Mouse (Mus musculus) limb, embryonic 15.5 days (tissue): ENCODE data around the gene Gnpnat1. TPM values are rescaled to one million over a fixed set of nuclear protein-coding genes. Genes with fewer than 3 reads are reported as not detected.
A peak's percentile ranks its signal among the peaks of the same experiment; 100 is the strongest.

Source experiments
- ATAC-seq: fragments of 200-750 bp; cut with Nextera tagmentation; 2 replicates; pipeline ENCODE4 v1.8.0; 2017; ENCODE audit warnings: low read depth, moderate TSS enrichment; ENCODE audit not compliant: insufficient number of reproducible peaks, low FRiP score, low TSS enrichment
- H3K27ac ChIP-seq: fragments of 300-500 bp; sonication (generic); 2 replicates; pipeline ENCODE4 v1.5.1; 2015; ENCODE audit warnings: moderate library complexity, mild to moderate bottlenecking, inconsistent platforms
- H3K27me3 ChIP-seq: fragments of 300-500 bp; sonication (generic); 2 replicates; pipeline ENCODE4 v1.6.1; 2015; ENCODE audit warnings: inconsistent platforms
- H3K36me3 ChIP-seq: fragments of 300-500 bp; sonication (generic); 2 replicates; pipeline ENCODE4 v1.6.1; 2015; ENCODE audit warnings: inconsistent platforms
- H3K4me1 ChIP-seq: fragments of 300-500 bp; sonication (generic); 2 replicates; pipeline ENCODE4 v1.6.1; 2015; ENCODE audit warnings: inconsistent platforms
- H3K4me2 ChIP-seq: fragments of 300-500 bp; sonication (generic); 2 replicates; pipeline ENCODE4 v1.6.1; 2015; ENCODE audit warnings: mild to moderate bottlenecking, inconsistent platforms
- H3K4me3 ChIP-seq: fragments of 300-500 bp; sonication (generic); 2 replicates; pipeline ENCODE4 v1.5.1; 2015; ENCODE audit warnings: mild to moderate bottlenecking, inconsistent platforms
- H3K9ac ChIP-seq: fragments of 300-500 bp; sonication (generic); 2 replicates; pipeline ENCODE4 v1.6.1; 2015; ENCODE audit warnings: inconsistent platforms
- H3K9me3 ChIP-seq: fragments of 300-500 bp; sonication (generic); 2 replicates; pipeline ENCODE4 v1.6.1; 2016; ENCODE audit warnings: inconsistent platforms
- WGBS: fragments of 180-500 bp; shearing (Covaris S2); methylation state at CpG from one replicate; pipeline ENCODE4 v1.1.7; 2015; 5-methylcytosine and 5-hydroxymethylcytosine counted together
- polyA plus RNA-seq: library from polyadenylated mRNA; unstranded; fragments of >200 nt; fragmentation: Nextera tagmentation; extraction: Ambion mirVana; gene quantifications from 2 replicates; pipeline ENCODE4 v1.2.1, GENCODE M21; 2015

Gnpnat1 gene
- polyA plus RNA-seq, 1 experiment from 2014 or later, result 41.9 TPM

DNA sequence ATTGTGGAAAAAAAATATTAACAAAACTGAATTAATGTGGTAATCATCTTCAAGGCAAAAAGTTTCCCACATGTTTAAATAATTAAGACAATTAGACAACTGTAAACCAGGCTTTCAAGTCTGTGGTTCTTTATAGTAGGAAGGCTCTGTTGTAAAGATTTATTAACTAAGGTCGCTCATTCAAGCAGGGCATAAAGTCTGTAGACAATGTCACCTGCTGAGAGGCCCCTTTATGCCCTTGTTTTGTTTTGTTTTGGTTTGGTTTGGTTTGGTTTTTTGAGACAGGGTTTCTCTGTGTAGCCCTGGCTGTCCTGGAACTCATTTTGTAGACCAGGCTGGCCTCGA lies 34.2 kb upstream of the Gnpnat1 start:
- H3K4me1 ChIP-seq, result peaks cover 21% of the 10 kb centered on the region
- 50% methylated on average over 2 of the region's 2 CpGs for WGBS

DNA sequence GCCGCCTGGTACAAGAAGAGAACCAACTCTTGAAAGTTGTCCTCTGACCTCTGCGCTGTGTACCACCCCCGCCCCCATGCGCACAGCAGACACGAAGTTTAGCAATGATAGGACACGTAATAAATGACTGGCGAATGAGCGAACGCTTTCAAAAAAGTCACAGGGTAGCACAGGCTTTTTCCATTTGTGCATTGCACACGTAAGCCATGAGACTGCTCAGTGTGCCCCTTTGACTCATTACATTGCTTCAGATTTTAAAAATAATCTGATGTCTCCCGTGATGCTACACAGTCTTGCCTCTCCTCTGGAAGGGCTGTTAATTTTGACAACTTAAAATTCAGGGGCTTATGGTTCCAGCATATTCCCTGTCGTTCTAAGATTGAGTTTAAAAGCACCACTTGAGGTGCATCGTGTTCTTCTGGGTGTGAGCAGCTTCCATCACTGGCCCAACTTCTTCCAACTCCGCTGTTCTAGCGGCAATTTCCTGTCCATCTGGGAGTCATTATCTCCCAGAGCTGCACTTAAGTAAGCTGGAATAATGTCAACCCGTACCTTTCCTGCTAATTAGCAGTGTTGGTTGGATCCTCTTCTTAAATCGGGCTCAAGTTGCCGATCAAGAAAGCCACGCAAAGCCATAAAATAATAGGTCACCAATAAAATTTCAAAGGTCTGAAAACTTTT lies 33.7 kb upstream of the Gnpnat1 start:
- Histone ChIP-seq H3K36me3 (no peaks in the 10 kb centered on the region), H3K27ac (peak overlapping the region; percentile 38; the same call in 1 of the 2 replicates), H3K9me3 (no peaks in the 10 kb centered on the region), H3K4me1 (peaks cover 21% of the 10 kb centered on the region), H3K9ac (no peak overlapping the region), H3K4me3 (no peak overlapping the region), H3K27me3 (no peaks in the 10 kb centered on the region), H3K4me2 (peak overlapping the region; percentile 6; the same call in 1 of the 2 replicates)
- no peak for ATAC-seq
- 24% methylated on average over 19 of the region's 19 CpGs for WGBS

More for the DNA sequence above, 34.2 kb upstream of the Gnpnat1 start:
- H3K4me3 ChIP-seq, result no peak overlapping the region
- H3K9me3 ChIP-seq, result no peaks in the 10 kb centered on the region
- no peaks in the 10 kb centered on the region for H3K27me3 ChIP-seq
- H3K4me2 ChIP-seq, result no peak overlapping the region
- no peak overlapping the region for H3K9ac ChIP-seq
- no peaks in the 10 kb centered on the region for H3K36me3 ChIP-seq
- no peak for ATAC-seq
- no peak overlapping the region for H3K27ac ChIP-seq

DNA sequence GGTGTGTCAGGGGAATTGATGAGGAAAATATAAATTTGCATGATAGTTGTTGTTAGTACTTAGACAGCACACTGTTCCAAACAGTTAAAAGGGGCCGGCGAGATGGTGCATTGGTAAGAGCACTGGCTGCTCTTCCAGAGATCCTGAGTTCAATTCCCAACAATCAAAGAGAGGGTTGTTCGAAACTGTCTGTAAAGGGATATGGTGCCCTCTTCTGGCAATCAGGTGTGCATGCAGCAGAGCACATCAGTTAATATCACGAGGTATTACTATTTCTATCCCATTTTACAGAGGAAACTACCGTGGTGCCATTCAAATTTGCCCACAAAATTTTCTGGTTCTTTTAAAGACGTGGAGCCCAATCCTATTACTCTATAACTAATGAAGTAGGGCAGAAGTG lies 29.5 kb upstream of the Gnpnat1 start:
- no peak overlapping the region for H3K4me2 ChIP-seq
- no peaks in the 10 kb centered on the region for H3K9me3 ChIP-seq
- no peaks in the 10 kb centered on the region for H3K27me3 ChIP-seq
- H3K36me3 ChIP-seq, result no peaks in the 10 kb centered on the region
- no peak overlapping the region for H3K9ac ChIP-seq
- no peak for ATAC-seq
- no peak overlapping the region for H3K4me3 ChIP-seq
- peaks cover 9% of the 10 kb centered on the region for H3K4me1 ChIP-seq
- WGBS, result 71% methylated on average over 6 of the region's 6 CpGs
- H3K27ac ChIP-seq, result no peak overlapping the region

DNA sequence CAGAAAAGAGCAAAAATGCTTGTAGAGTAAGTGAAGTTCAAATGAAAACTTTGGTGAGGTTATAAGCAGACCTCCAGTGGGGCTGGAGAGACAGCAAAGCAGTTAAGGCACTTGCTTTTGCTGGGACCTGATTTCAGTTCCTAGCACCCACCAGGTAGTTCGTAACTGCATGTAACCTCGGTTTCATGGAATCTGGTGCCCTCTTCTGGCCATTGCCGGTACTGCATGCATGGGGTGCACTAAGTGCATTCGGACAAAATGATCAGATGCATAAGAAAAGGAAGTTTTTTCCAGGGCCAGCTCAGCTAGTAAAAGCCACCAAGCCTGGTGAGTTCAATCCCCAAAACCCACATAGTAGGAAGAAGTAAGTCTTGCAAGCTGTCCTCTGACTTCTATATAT lies 27.3 kb upstream of the Gnpnat1 start:
- H3K9ac ChIP-seq, result no peak overlapping the region
- no peak overlapping the region for H3K4me2 ChIP-seq
- no peaks in the 10 kb centered on the region for H3K36me3 ChIP-seq
- H3K27me3 ChIP-seq, result no peaks in the 10 kb centered on the region
- H3K9me3 ChIP-seq, result no peaks in the 10 kb centered on the region
- H3K4me3 ChIP-seq, result no peak overlapping the region
- H3K27ac ChIP-seq, result no peak overlapping the region
- WGBS, result 75% methylated on average over 4 of the region's 4 CpGs
- H3K4me1 ChIP-seq, result no peaks in the 10 kb centered on the region
- no peak for ATAC-seq

DNA sequence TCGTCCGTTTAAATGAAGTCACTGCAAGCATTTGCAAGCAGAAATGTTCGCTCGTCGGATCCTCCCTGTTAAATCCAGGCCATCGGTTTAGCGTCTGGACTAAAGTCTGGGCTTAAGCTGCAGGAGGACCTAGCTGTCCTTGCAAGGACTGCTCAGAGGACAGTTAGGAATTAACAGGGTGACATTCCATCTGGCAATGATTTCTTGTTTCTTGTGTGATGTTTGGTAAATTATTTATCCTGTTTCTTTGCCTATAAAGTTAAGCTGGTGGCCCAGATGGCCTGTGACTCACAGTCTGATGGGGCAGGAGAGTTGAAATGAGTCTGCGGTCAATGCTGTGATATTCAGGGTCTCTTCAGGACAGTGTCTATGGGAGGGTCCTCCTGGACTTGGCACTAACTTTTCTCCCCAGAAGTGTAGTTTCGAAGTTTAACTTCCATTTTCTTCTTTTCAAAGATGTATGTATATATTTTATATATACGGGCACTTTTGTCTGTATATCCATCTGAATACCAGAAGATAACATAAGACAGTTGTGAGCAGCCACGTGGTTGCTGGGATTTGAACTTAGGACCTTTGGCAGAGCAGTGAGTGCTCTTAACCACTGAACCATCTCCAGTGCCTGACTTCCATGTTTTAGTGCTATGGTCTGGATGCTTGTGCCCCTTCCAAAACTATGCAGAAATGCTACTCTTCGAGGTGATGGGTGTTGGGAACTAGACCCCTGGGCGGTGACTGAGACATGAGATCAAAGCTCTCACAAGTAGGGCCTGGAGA lies 25.5 kb upstream of the Gnpnat1 start:
- Histone ChIP-seq H3K4me2 (no peak overlapping the region), H3K4me3 (no peak overlapping the region), H3K9me3 (0 out of 2 replicates have a peak, but pooled peaks cover 3% of the 10 kb centered on the region), H3K4me1 (no peaks in the 10 kb centered on the region), H3K27me3 (no peaks in the 10 kb centered on the region), H3K27ac (no peak overlapping the region), H3K36me3 (no peaks in the 10 kb centered on the region), H3K9ac (no peak overlapping the region)
- WGBS, result 69% methylated on average over 13 of the region's 13 CpGs
- ATAC-seq, result no peak

DNA sequence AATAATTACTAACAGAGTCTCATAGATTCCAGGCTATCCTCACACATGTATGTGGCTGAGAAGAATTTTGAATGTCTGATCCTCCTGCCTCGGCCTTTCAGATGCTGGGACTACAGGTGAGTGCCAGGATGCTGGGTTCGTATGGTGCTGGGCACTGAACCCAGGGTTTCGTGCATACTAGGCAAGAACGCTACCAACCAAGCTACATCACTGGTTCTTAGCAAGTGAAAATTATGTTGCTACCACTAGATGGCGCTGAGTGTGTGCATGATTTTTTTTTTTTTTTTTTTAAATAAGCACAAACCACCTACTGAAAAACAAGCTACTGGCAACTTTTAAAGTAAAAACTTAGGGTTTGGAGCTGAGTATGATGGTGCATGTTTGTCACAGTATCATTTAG lies 18.5 kb upstream of the Gnpnat1 start:
- 5% methylated on average over 5 of the region's 5 CpGs for WGBS
- no peaks in the 10 kb centered on the region for H3K36me3 ChIP-seq
- H3K27ac ChIP-seq, result no peak overlapping the region
- H3K4me1 ChIP-seq, result no peaks in the 10 kb centered on the region
- H3K9ac ChIP-seq, result no peak overlapping the region
- no peak overlapping the region for H3K4me2 ChIP-seq
- no peak for ATAC-seq
- 0 out of 2 replicates have a peak, but pooled peaks cover 3% of the 10 kb centered on the region for H3K9me3 ChIP-seq
- no peaks in the 10 kb centered on the region for H3K27me3 ChIP-seq
- no peak overlapping the region for H3K4me3 ChIP-seq

DNA sequence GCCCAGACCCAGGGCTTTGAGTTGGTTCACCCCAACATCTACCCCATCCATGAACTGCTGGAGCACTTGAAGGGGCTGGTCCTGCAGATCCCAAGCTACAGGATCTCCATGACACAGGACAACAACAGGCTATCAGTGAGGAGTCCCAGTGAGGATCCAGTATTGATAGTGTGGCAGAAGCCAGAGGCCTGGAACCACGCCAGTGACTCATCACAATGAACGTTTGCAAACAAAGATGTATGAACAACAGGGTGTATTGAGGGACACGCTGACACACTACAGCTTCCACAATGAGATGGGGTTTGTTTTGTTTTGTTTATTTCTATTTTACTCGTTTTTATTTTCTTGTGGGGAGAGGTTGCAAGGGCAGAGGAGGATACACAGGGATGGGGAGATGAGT lies 17.7 kb upstream of the Gnpnat1 start:
- ATAC-seq, result no peak
- 64% methylated on average over 4 of the region's 4 CpGs for WGBS
- no peaks in the 10 kb centered on the region for H3K4me1 ChIP-seq
- H3K4me2 ChIP-seq, result no peak overlapping the region
- H3K9ac ChIP-seq, result no peak overlapping the region
- H3K4me3 ChIP-seq, result no peak overlapping the region
- no peak overlapping the region for H3K27ac ChIP-seq
- H3K9me3 ChIP-seq, result 0 out of 2 replicates have a peak, but pooled peaks cover 3% of the 10 kb centered on the region
- H3K27me3 ChIP-seq, result no peaks in the 10 kb centered on the region
- H3K36me3 ChIP-seq, result no peaks in the 10 kb centered on the region

DNA sequence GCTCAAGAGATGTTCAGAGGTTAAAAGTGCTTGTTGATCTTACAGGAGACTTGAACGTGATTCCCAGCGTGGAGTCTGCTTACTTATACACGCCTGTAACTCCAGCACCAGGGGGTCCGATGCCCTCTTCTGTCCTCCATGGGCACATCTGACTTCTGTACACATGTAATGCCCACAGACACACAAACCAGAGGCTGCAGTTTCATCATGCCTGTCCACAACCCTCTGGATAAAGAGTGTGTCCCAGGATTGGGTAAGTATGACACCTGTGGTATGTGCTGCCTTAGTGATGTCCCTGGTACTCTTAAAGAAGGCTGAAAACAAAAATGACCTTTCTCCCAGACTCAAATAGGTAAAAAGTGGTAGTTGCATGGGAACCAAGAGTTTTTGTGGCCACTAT lies 14.6 kb upstream of the Gnpnat1 start:
- H3K36me3 ChIP-seq, result no peaks in the 10 kb centered on the region
- no peaks in the 10 kb centered on the region for H3K27me3 ChIP-seq
- no peaks in the 10 kb centered on the region for H3K9me3 ChIP-seq
- H3K4me2 ChIP-seq, result no peak overlapping the region
- 77% methylated on average over 4 of the region's 4 CpGs for WGBS
- no peak overlapping the region for H3K4me3 ChIP-seq
- no peak for ATAC-seq
- H3K9ac ChIP-seq, result no peak overlapping the region
- H3K4me1 ChIP-seq, result no peaks in the 10 kb centered on the region
- no peak overlapping the region for H3K27ac ChIP-seq

DNA sequence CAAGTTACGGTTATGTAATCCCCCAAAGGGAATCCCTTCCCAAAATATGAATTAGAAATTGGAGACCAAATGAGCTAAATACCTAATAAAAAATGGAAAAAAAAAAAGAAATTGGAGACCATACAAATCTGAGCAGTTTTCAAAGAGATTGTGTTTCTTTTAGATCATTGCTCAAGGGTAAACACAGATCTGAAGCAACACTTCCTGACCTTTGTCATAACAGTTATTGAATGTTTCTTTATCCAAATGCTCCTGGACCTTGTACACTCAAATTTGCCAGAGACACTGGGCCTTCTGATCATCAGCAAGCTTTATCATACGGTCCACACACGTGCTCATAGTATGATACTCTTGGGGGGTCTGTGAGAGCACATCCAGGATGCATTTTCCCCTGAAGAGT lies 13.8 kb upstream of the Gnpnat1 start:
- no peaks in the 10 kb centered on the region for H3K9me3 ChIP-seq
- ATAC-seq, result no peak
- no peaks in the 10 kb centered on the region for H3K27me3 ChIP-seq
- H3K4me1 ChIP-seq, result no peaks in the 10 kb centered on the region
- H3K9ac ChIP-seq, result no peak overlapping the region
- no peak overlapping the region for H3K27ac ChIP-seq
- 62% methylated on average over 3 of the region's 3 CpGs for WGBS
- H3K4me2 ChIP-seq, result no peak overlapping the region
- H3K4me3 ChIP-seq, result no peak overlapping the region
- H3K36me3 ChIP-seq, result no peaks in the 10 kb centered on the region

DNA sequence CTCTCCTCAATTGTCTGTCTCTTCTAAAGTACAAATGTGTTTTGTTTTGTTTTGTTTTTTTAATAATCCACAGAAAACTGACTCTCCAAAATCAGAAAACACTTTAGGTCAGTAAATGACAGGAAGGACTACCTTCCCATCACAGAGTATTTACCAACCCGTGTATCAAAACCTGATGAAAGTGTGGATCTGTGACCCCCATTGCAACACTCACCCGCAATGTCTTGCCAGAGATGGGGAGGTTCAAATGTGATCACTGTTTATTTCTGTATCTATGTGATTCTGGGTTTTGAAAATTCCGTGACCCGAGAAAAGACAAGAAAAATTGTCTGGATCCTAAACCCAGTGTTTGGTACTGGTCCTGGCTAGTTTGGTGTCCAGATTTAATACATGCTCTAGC lies 11.6 kb upstream of the Gnpnat1 start:
- Histone ChIP-seq H3K4me2 (no peak overlapping the region), H3K27me3 (no peaks in the 10 kb centered on the region), H3K27ac (no peak overlapping the region), H3K9me3 (no peaks in the 10 kb centered on the region), H3K4me1 (no peaks in the 10 kb centered on the region), H3K36me3 (no peaks in the 10 kb centered on the region), H3K4me3 (no peak overlapping the region), H3K9ac (no peak overlapping the region)
- no peak for ATAC-seq
- 88% methylated on average over 4 of the region's 4 CpGs for WGBS

DNA sequence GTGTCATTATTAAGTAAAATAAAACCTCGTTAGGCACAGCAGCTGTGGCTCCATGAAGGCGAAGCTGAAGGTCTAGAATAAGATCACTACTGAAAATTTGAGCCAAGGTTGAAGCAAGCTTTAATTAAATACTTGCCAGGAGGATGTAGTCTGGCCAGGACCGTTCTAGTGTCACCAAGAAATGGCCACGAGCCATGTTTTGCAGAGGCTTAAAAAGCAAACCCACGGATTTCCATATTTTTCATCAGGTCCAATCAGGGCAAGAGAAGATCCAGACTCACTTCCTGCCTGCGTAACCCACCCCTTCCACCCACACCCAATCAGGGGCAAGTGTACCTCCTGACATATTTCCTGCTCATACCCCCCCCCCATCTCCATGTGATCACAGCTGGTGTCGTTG lies 1.1 kb downstream of the Gnpnat1 start:
- H3K4me1 ChIP-seq, result no peaks in the 10 kb centered on the region
- no peak overlapping the region for H3K4me3 ChIP-seq
- no peaks in the 10 kb centered on the region for H3K9me3 ChIP-seq
- no peak overlapping the region for H3K27ac ChIP-seq
- ATAC-seq, result no peak
- H3K36me3 ChIP-seq, result no peaks in the 10 kb centered on the region
- H3K9ac ChIP-seq, result no peak overlapping the region
- 76% methylated on average over 7 of the region's 7 CpGs for WGBS
- no peaks in the 10 kb centered on the region for H3K27me3 ChIP-seq
- H3K4me2 ChIP-seq, result no peak overlapping the region

DNA sequence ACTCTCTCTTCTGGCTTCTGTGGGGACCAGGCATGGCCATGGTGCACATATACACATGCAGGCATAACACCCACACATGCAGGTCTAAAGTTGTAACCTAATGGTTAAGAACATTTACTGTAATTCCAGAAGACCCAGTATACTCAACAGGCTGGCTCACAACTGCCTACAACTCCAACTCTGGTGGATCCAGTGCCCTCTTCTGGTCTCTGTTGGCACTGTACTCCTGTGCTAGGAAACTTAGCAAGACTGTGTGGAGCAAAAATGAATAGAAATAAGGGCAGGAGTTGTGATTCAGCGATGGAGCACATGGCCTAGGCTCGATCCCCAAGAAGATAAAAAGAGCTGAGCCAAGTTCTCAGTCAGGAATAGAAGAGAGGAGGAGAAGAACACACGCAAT lies 4.9 kb downstream of the Gnpnat1 start:
- Histone ChIP-seq H3K9me3 (no peaks in the 10 kb centered on the region), H3K27me3 (no peaks in the 10 kb centered on the region), H3K36me3 (no peaks in the 10 kb centered on the region), H3K27ac (no peak overlapping the region), H3K4me2 (no peak overlapping the region), H3K9ac (no peak overlapping the region), H3K4me3 (no peak overlapping the region), H3K4me1 (no peaks in the 10 kb centered on the region)
- ATAC-seq, result no peak
- 87% methylated on average over 3 of the region's 3 CpGs for WGBS
